Mouse (Mus musculus) CH12.LX (cell line): ENCODE measurements at regions not wholly inside any gene's neighbourhood (a gene's known extent, or its start where the extent isn't known, plus 50 kb on each side); places are given as distances from the start of the nearest gene placed in this dataset.

Experiments
- DNase-seq: peaks from one replicate; pipeline ENCODE4 v3.0.0-alpha.2; 2013; ENCODE audit errors: extremely low read depth
- H3K27ac ChIP-seq: 2 replicates; pipeline ENCODE4 v1.5.1; 2012; ENCODE audit warnings: low read depth, mild to moderate bottlenecking, control low read depth, moderate library complexity; ENCODE audit not compliant: insufficient read depth
- H3K27me3 ChIP-seq: replicated peaks from 2 replicates; pipeline ENCODE3; 2012; ENCODE audit warnings: inconsistent platforms
- H3K36me3 ChIP-seq, 2 experiments: replicated peaks in 1 of 2; 2 replicates each; pipeline versions ENCODE3 to v1.6.1; 2012; ENCODE audit warnings: inconsistent platforms in 1 of 2, low read length in 1 of 2, mild to moderate bottlenecking in 1 of 2, mixed read lengths in 1 of 2, moderate library complexity in 1 of 2; ENCODE audit not compliant: control insufficient read depth in 1 of 2, insufficient read depth in 1 of 2
- H3K4me1 ChIP-seq, 2 experiments: 2 replicates each; pipeline ENCODE4 v1.6.1; 2012; ENCODE audit warnings: inconsistent platforms in 1 of 2, moderate library complexity in 1 of 2; ENCODE audit not compliant: insufficient read depth in 2 of 2, control insufficient read depth in 1 of 2
- H3K4me2 ChIP-seq: 2 replicates; pipeline ENCODE4 v1.6.1; 2012; ENCODE audit warnings: low read depth, mild to moderate bottlenecking, control low read depth; ENCODE audit not compliant: poor library complexity, insufficient read depth, severe bottlenecking
- H3K4me3 ChIP-seq, 3 experiments: fragments of 150-350 bp in 1 of 3; sonication (generic) in 1 of 3; replicated peaks in 1 of 3; 2 replicates each; pipeline versions ENCODE3 to v1.5.1; 2011 to 2012; ENCODE audit warnings: low read depth in 2 of 3, low read length in 2 of 3, mild to moderate bottlenecking in 2 of 3, moderate library complexity in 2 of 3, control low read depth in 1 of 3, improper control_type of control experiment in 1 of 3, inconsistent platforms in 1 of 3, mixed read lengths in 1 of 3; ENCODE audit not compliant: poor library complexity in 1 of 3
- H3K79me2 ChIP-seq: replicated peaks from 2 replicates; pipeline ENCODE4 v1.6.1; 2012; ENCODE audit warnings: mild to moderate bottlenecking, moderate library complexity; ENCODE audit not compliant: control insufficient read depth, poor library complexity, insufficient read depth, severe bottlenecking; ENCODE audit errors: extremely low read depth
- H3K9ac ChIP-seq: 2 replicates; pipeline ENCODE4 v1.6.1; 2012; ENCODE audit warnings: low read depth, mild to moderate bottlenecking, control low read depth, moderate library complexity; ENCODE audit not compliant: insufficient read depth
- H3K9me3 ChIP-seq: replicated peaks from 2 replicates; pipeline ENCODE3; 2012; ENCODE audit warnings: low read length, inconsistent platforms, mixed read lengths
- BHLHE40 ChIP-seq: IDR thresholded peaks from 2 replicates; pipeline ENCODE4 v1.6.1; 2011; ENCODE audit warnings: mild to moderate bottlenecking, low read depth, low read length, improper control_type of control experiment
- CHD2 ChIP-seq: IDR thresholded peaks from 2 replicates; pipeline ENCODE4 v1.6.1; 2011; ENCODE audit warnings: low read length, improper control_type of control experiment
- CTCF ChIP-seq, 2 experiments: IDR thresholded peaks in 1 of 2; conservative IDR thresholded peaks in 1 of 2; 2 replicates each; pipeline ENCODE4 v1.5.1; 2011 to 2012; ENCODE audit warnings: low read depth in 2 of 2, low read length in 2 of 2, improper control_type of control experiment in 1 of 2, inconsistent platforms in 1 of 2, mild to moderate bottlenecking in 1 of 2, moderate library complexity in 1 of 2
- EP300 ChIP-seq: IDR thresholded peaks from 2 replicates; pipeline ENCODE4 v1.6.1; 2011; ENCODE audit warnings: low read length, improper control_type of control experiment
- ETS1 ChIP-seq: conservative IDR thresholded peaks from 2 replicates; pipeline ENCODE4 v1.6.1; 2012; ENCODE audit warnings: low read depth, mild to moderate bottlenecking, inconsistent platforms, low read length, improper control_type of control experiment, moderate library complexity
- GABPA ChIP-seq: IDR thresholded peaks from 2 replicates; pipeline ENCODE4 v1.6.1; 2012; ENCODE audit warnings: low read depth, low read length, improper control_type of control experiment, inconsistent platforms; ENCODE audit not compliant: insufficient replicate concordance
- HCFC1 ChIP-seq: IDR thresholded peaks from 2 replicates; pipeline ENCODE4 v1.6.1; 2012; ENCODE audit warnings: low read depth, mild to moderate bottlenecking, inconsistent platforms, low read length, improper control_type of control experiment
- IRF4 ChIP-seq: IDR thresholded peaks from 2 replicates; pipeline ENCODE4 v1.6.1; 2014; ENCODE audit warnings: low read depth, mild to moderate bottlenecking, inconsistent platforms, low read length, improper control_type of control experiment
- JUN ChIP-seq: IDR thresholded peaks from 2 replicates; pipeline ENCODE4 v1.6.1; 2011; ENCODE audit warnings: low read depth, mild to moderate bottlenecking, low read length, improper control_type of control experiment, moderate library complexity; ENCODE audit not compliant: insufficient read depth
- JUND ChIP-seq: conservative IDR thresholded peaks from 2 replicates; pipeline ENCODE4 v1.6.1; 2011; ENCODE audit warnings: low read depth, low read length, improper control_type of control experiment
- KAT2A ChIP-seq: IDR thresholded peaks from 2 replicates; pipeline ENCODE4 v1.6.1; 2012; ENCODE audit warnings: low read length, improper control_type of control experiment, inconsistent platforms; ENCODE audit not compliant: insufficient replicate concordance
- MAFK ChIP-seq: IDR thresholded peaks from 2 replicates; pipeline ENCODE4 v1.6.1; 2011; ENCODE audit warnings: low read length, improper control_type of control experiment; ENCODE audit not compliant: insufficient replicate concordance
- MAX ChIP-seq: IDR thresholded peaks from 2 replicates; pipeline ENCODE4 v1.6.1; 2011; ENCODE audit warnings: low read length, improper control_type of control experiment
- MAZ ChIP-seq: IDR thresholded peaks from 2 replicates; pipeline ENCODE4 v1.6.1; 2012; ENCODE audit warnings: low read depth, mild to moderate bottlenecking, inconsistent platforms, low read length, improper control_type of control experiment, moderate library complexity
- MEF2A ChIP-seq: IDR thresholded peaks from 2 replicates; pipeline ENCODE4 v1.6.1; 2014; ENCODE audit warnings: low read depth, mild to moderate bottlenecking, inconsistent platforms, low read length, improper control_type of control experiment, borderline replicate concordance
- MXI1 ChIP-seq: IDR thresholded peaks from 2 replicates; pipeline ENCODE4 v1.6.1; 2011; ENCODE audit warnings: mild to moderate bottlenecking, low read depth, low read length, improper control_type of control experiment
- MYC ChIP-seq: IDR thresholded peaks from 2 replicates; pipeline ENCODE4 v1.6.1; 2011; ENCODE audit warnings: low read depth, mild to moderate bottlenecking, improper control_type of control experiment, low read length
- NELFE ChIP-seq: IDR thresholded peaks from 2 replicates; pipeline ENCODE4 v1.6.1; 2011; ENCODE audit warnings: low read depth, low read length, improper control_type of control experiment
- NRF1 ChIP-seq: IDR thresholded peaks from 2 replicates; pipeline ENCODE4 v1.6.1; 2014; ENCODE audit warnings: low read depth, mild to moderate bottlenecking, inconsistent platforms, low read length, improper control_type of control experiment, moderate library complexity
- POLR2A ChIP-seq: IDR thresholded peaks from 2 replicates; pipeline ENCODE4 v1.6.1; 2011; ENCODE audit warnings: low read depth, mild to moderate bottlenecking, improper control_type of control experiment, low read length
- POLR2AphosphoS2 ChIP-seq: IDR thresholded peaks from 2 replicates; pipeline ENCODE4 v1.6.1; 2011; ENCODE audit warnings: low read depth, low read length, improper control_type of control experiment
- RAD21 ChIP-seq: IDR thresholded peaks from 2 replicates; pipeline ENCODE4 v1.6.1; 2011; ENCODE audit warnings: low read depth, mild to moderate bottlenecking, low read length, improper control_type of control experiment, moderate library complexity
- SIN3A ChIP-seq: IDR thresholded peaks from 2 replicates; pipeline ENCODE4 v1.6.1; 2012; ENCODE audit warnings: low read length, improper control_type of control experiment, inconsistent platforms
- SMC3 ChIP-seq: IDR thresholded peaks from 2 replicates; pipeline ENCODE4 v1.6.1; 2011; ENCODE audit warnings: low read depth, low read length, improper control_type of control experiment
- TBP ChIP-seq: conservative IDR thresholded peaks from 2 replicates; pipeline ENCODE4 v1.6.1; 2011; ENCODE audit warnings: low read depth, low read length, improper control_type of control experiment
- TCF12 ChIP-seq: IDR thresholded peaks from 2 replicates; pipeline ENCODE4 v1.6.1; 2014; ENCODE audit warnings: low read depth, mild to moderate bottlenecking, inconsistent platforms, low read length, improper control_type of control experiment
- UBTF ChIP-seq: IDR thresholded peaks from 2 replicates; pipeline ENCODE4 v1.6.1; 2012; ENCODE audit warnings: low read depth, mild to moderate bottlenecking, inconsistent platforms, low read length, improper control_type of control experiment, moderate library complexity
- USF1 ChIP-seq: IDR thresholded peaks from 2 replicates; pipeline ENCODE4 v1.6.1; 2014; ENCODE audit warnings: low read depth, mild to moderate bottlenecking, inconsistent platforms, low read length, improper control_type of control experiment
- USF2 ChIP-seq: conservative IDR thresholded peaks from 2 replicates; pipeline ENCODE4 v1.6.1; 2011; ENCODE audit warnings: low read depth, low read length, improper control_type of control experiment
- ZC3H11A ChIP-seq: IDR thresholded peaks from 2 replicates; pipeline ENCODE4 v1.6.1; 2012; ENCODE audit warnings: low read depth, mild to moderate bottlenecking, inconsistent platforms, low read length, improper control_type of control experiment
- ZNF384 ChIP-seq: IDR thresholded peaks from 2 replicates; pipeline ENCODE4 v1.6.1; 2012; ENCODE audit warnings: low read depth, low read length, improper control_type of control experiment, inconsistent platforms
- dilution Hi-C: fragments of 300-500 bp; cut with MboI; formaldehyde crosslinking; loops from 2 replicates; pipeline ENCODE4 v1.14.3; 2020; ENCODE audit warnings: low sequenced_read_pairs; ENCODE audit not compliant: extremely low pct_unique_long_range_greater_than_20kb, extremely low pct_ligation_motif_present
- in situ Hi-C: fragments of 300-500 bp; cut with MboI; formaldehyde crosslinking; loops from 3 replicates; pipeline ENCODE4 v1.14.3; 2019; ENCODE audit warnings: low sequenced_read_pairs, low pct_ligation_motif_present, low pct_unique_long_range_greater_than_20kb, mixed read lengths

GRCm38 (mm10) chr11:93762832-93763530 is 122.6 kb downstream of the Utp18 start:
- Histone ChIP-seq H3K27me3 (peaks cover 82% of the 10 kb centered on the region), H3K9ac (no peak overlapping the region), H3K4me1 (peaks cover 4 to 5% of the 10 kb centered on the region in 2 experiments; a peak in 3 of 4 replicates), H3K4me3 (no peak overlapping the region), H3K27ac (no peak overlapping the region), H3K4me2 (no peak overlapping the region), H3K9me3 (peaks cover 3% of the 10 kb centered on the region), H3K79me2 (no peaks in the 10 kb centered on the region), H3K36me3 (no peaks in the 10 kb centered on the region)
- DNase-seq: no peak
- dilution Hi-C loops: no loop called here
- in situ Hi-C loops: no loop called here
- TF ChIP-seq SIN3A (no peak), MAZ (no peak), CTCF (conservative IDR thresholded peaks at IDR 0.05 in 1 of 2, IDR thresholded peaks at IDR 0.05 in 1 of 2; ENCODE audit: low read depth in 2 of 2, low read length in 2 of 2) (peak in 1 of 2 experiments; percentile 52; a peak in 2 of 4 replicates), SMC3 (peak; percentile 20; the same call in 1 of the 2 replicates)

GRCm38 (mm10) chr11:93757825-93758224 is 127.7 kb downstream of the Utp18 start:
- dilution Hi-C loops: no loop called here
- H3K4me2 ChIP-seq: peak overlapping the region; percentile 2
- in situ Hi-C loops: no loop called here
- TF ChIP-seq JUND: peak; percentile 81
- no peak for TF ChIP-seq MAX
- no peak for TF ChIP-seq USF1
- no peak for TF ChIP-seq GABPA
- TF ChIP-seq MYC: peak; percentile 23; the same call in 1 of the 2 replicates
- peak; percentile 45; the same call in 1 of the 2 replicates for TF ChIP-seq POLR2A
- peak; percentile 84 for TF ChIP-seq IRF4
- no peak for TF ChIP-seq SMC3
- TF ChIP-seq CTCF (conservative IDR thresholded peaks at IDR 0.05 in 1 of 2, IDR thresholded peaks at IDR 0.05 in 1 of 2; ENCODE audit: low read depth in 2 of 2, low read length in 2 of 2): no peak
- TF ChIP-seq EP300: peak; percentile 19; the same call in 1 of the 2 replicates
- no peak for TF ChIP-seq NRF1
- TF ChIP-seq ETS1: no peak
- no peak for TF ChIP-seq MAFK
- 0 out of 2 replicates have a peak, but pooled peaks have one; percentile 56 for TF ChIP-seq SIN3A
- no peak for TF ChIP-seq ZC3H11A
- TF ChIP-seq RAD21: no peak
- TF ChIP-seq USF2: no peak
- no peak for TF ChIP-seq POLR2AphosphoS2
- no peak for TF ChIP-seq KAT2A
- TF ChIP-seq HCFC1: peak; percentile 34; the same call in 1 of the 2 replicates
- TF ChIP-seq MXI1: no peak
- TF ChIP-seq NELFE: no peak
- TF ChIP-seq BHLHE40: peak; percentile 28; the same call in 1 of the 2 replicates
- no peak; the same call in 1 of the 2 replicates for TF ChIP-seq MEF2A
- TF ChIP-seq ZNF384: no peak
- TF ChIP-seq JUN: peak; percentile 54; the same call in 1 of the 2 replicates
- 0 out of 2 replicates have a peak, but pooled peaks have one; percentile 29 for TF ChIP-seq TBP
- TF ChIP-seq TCF12: 0 out of 2 replicates have a peak, but pooled peaks have one; percentile 3
- TF ChIP-seq CHD2: peak; percentile 59; the same call in 1 of the 2 replicates
- no peak for TF ChIP-seq UBTF

More at GRCm38 (mm10) chr11:93757825-93758224, 127.7 kb downstream of the Utp18 start:
- Histone ChIP-seq H3K36me3 (no peaks in the 10 kb centered on the region), H3K27ac (peak overlapping the region; percentile 3; the same call in 1 of the 2 replicates), H3K4me3 (peak overlapping the region in 2 of 3 experiments; percentile 1 to 3), H3K4me1 (peaks cover 5 to 11% of the 10 kb centered on the region in 2 experiments), H3K9ac (no peak overlapping the region), H3K27me3 (peaks cover 80% of the 10 kb centered on the region), H3K9me3 (no peaks in the 10 kb centered on the region), H3K79me2 (no peaks in the 10 kb centered on the region)
- DNase-seq: peak; percentile 61
